Mouse (Mus musculus) layer of hippocampus, adult 2 months (tissue): ENCODE measurements at regions not wholly inside any gene's neighbourhood (a gene's known extent, or its start where the extent isn't known, plus 50 kb on each side); places are given as distances from the start of the nearest gene placed in this dataset.
A peak's percentile ranks its signal among the peaks of the same experiment; 100 is the strongest.

ENCODE experiments used
- DNase-seq, 2 experiments: peaks; one replicate each; pipeline ENCODE4 v3.0.0; 2022; ENCODE audit warnings: low spot score in 2 of 2
- H3K27ac ChIP-seq: fragments of 200-600 bp; 2 replicates; pipeline ENCODE4 v1.8.1; 2022
- H3K4me3 ChIP-seq: fragments of 200-600 bp; 2 replicates; pipeline ENCODE4 v1.8.1; 2022; ENCODE audit warnings: mild to moderate bottlenecking
- CTCF ChIP-seq: fragments of 200-600 bp; conservative IDR thresholded peaks from 2 replicates; pipeline ENCODE4 v1.8.1; 2022; ENCODE audit warnings: antibody characterized with exemption, mild to moderate bottlenecking, moderate library complexity

- no peak for TF ChIP-seq CTCF
- DNase-seq: no peak
- no peak overlapping the region for H3K27ac ChIP-seq
- no peak overlapping the region for H3K4me3 ChIP-seq
Observed at GRCm38 (mm10) chr5:83659091-83659490, 304.1 kb upstream of the Tecrl start.

GRCm38 (mm10) chr5:83651329-83651728 is 296.3 kb upstream of the Tecrl start:
- DNase-seq: no peak
- no peak overlapping the region for H3K27ac ChIP-seq
- no peak overlapping the region for H3K4me3 ChIP-seq
- TF ChIP-seq CTCF: no peak

- Histone ChIP-seq H3K4me3 (no peak overlapping the region), H3K27ac (no peak overlapping the region)
- TF ChIP-seq CTCF: no peak
- no peak for DNase-seq
Observed at GRCm38 (mm10) chr5:83622612-83623374, 267.8 kb upstream of the Tecrl start.

- Histone ChIP-seq H3K4me3 (no peak overlapping the region), H3K27ac (no peak overlapping the region)
- TF ChIP-seq CTCF: peak; percentile 79
- DNase-seq: no peak
Observed at GRCm38 (mm10) chr5:83610777-83611176, 255.8 kb upstream of the Tecrl start.

- H3K27ac ChIP-seq: no peak overlapping the region
- no peak overlapping the region for H3K4me3 ChIP-seq
- TF ChIP-seq CTCF: no peak
- no peak for DNase-seq
Observed at GRCm38 (mm10) chr5:83593289-83593610, 238.3 kb upstream of the Tecrl start.

- Histone ChIP-seq H3K27ac (no peak overlapping the region), H3K4me3 (no peak overlapping the region)
- DNase-seq: no peak
- no peak for TF ChIP-seq CTCF
Observed at GRCm38 (mm10) chr5:83592587-83593288, 237.7 kb upstream of the Tecrl start.
